Mouse (Mus musculus) left cerebral cortex, adult 11 months (tissue): ENCODE data around the gene Fam71a.
A peak's percentile ranks its signal among the peaks of the same experiment; 100 is the strongest.

Experiments
- DNase-seq: peaks from one replicate; pipeline ENCODE4 v3.0.0; 2022; ENCODE audit warnings: low spot score

The Fam71a gene

GRCm38 (mm10) chr1:191164717-191165116 is at the start of gene Fam71a:
Fam71a (minus strand) TSS chr1:191164817.
- no peak for DNase-seq

GRCm38 (mm10) chr1:191211096-191211495 is 46.5 kb upstream of the Fam71a start:
- DNase-seq: no peak

GRCm38 (mm10) chr1:191205791-191206190 is 41.2 kb upstream of the Fam71a start:
- DNase-seq: no peak

GRCm38 (mm10) chr1:191204876-191205275 is 40.3 kb upstream of the Fam71a start:
- no peak for DNase-seq

- no peak for DNase-seq
These were observed 38.9 kb upstream of the Fam71a start for GRCm38 (mm10) chr1:191203496-191203895.

GRCm38 (mm10) chr1:191202208-191202952 is 37.8 kb upstream of the Fam71a start:
- DNase-seq: no peak

GRCm38 (mm10) chr1:191200816-191201602 is 36.4 kb upstream of the Fam71a start:
- DNase-seq: peak; percentile 18

- no peak for DNase-seq
These were observed 33.3 kb upstream of the Fam71a start for GRCm38 (mm10) chr1:191197916-191198315.

- no peak for DNase-seq
These were observed 31.4 kb upstream of the Fam71a start for GRCm38 (mm10) chr1:191196016-191196415.

GRCm38 (mm10) chr1:191193657-191194424 is 29.2 kb upstream of the Fam71a start:
- no peak for DNase-seq

GRCm38 (mm10) chr1:191192751-191193150 is 28.1 kb upstream of the Fam71a start:
- no peak for DNase-seq

- no peak for DNase-seq
These were observed 27.6 kb upstream of the Fam71a start for GRCm38 (mm10) chr1:191192213-191192612.

GRCm38 (mm10) chr1:191189671-191190372 is 25.2 kb upstream of the Fam71a start:
- no peak for DNase-seq

GRCm38 (mm10) chr1:191186386-191186770 is 21.8 kb upstream of the Fam71a start:
- DNase-seq: no peak

- no peak for DNase-seq
These were observed 21.3 kb upstream of the Fam71a start for GRCm38 (mm10) chr1:191185761-191186385.

GRCm38 (mm10) chr1:191184841-191185251 is 20.2 kb upstream of the Fam71a start:
- no peak for DNase-seq

- no peak for DNase-seq
These were observed 19.6 kb upstream of the Fam71a start for GRCm38 (mm10) chr1:191184066-191184815.

GRCm38 (mm10) chr1:191183163-191184065 is 18.8 kb upstream of the Fam71a start:
- DNase-seq: peak; percentile 82

- DNase-seq: no peak
These were observed 18.0 kb upstream of the Fam71a start for GRCm38 (mm10) chr1:191182431-191183162.
